Mouse (Mus musculus) kidney, adult 2 months (tissue): Measurements from ENCODE around the gene Sesn1.

ENCODE experiments used
- CTCF ChIP-seq: fragments of 200-500 bp; conservative IDR thresholded peaks from 2 replicates; pipeline ENCODE4 v1.5.1; 2011; ENCODE audit warnings: low read depth, mild to moderate bottlenecking, control low read depth, low read length, moderate library complexity, mixed read lengths; ENCODE audit not compliant: insufficient read depth, insufficient read length
- POLR2A ChIP-seq: fragments of 200-500 bp; IDR thresholded peaks from one replicate; pipeline ENCODE4 v1.6.1; 2011; ENCODE audit warnings: low read depth, low read length, control low read depth

DNA sequence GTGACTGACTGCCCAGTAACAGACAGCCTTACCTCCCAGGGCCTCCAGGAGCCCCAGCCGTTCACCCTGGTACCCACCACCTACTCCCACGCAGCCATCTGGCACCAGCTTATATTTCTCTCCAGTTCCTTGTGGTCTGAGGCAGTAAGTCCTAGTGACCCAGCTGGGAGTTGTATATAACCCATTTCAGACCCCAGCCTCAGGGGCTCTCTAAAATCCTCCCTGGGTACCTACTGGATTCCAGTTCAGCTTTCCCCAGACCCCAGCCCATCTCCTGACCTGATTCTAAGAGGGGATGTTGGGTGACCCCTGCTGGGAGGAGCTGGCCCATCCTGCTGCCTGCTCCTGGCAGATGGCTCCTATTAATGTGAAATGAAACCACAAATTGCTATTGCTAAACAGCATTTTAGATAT is 50.5 kb downstream of the Sesn1 start:
- no peak for TF ChIP-seq CTCF
- no peak for TF ChIP-seq POLR2A
